Mouse (Mus musculus) midbrain, embryonic 16.5 days (tissue): ENCODE measurements around the gene Usp13. TPM values are rescaled to one million over a fixed set of nuclear protein-coding genes. Genes with fewer than 3 reads are reported as not detected.

Experiments
- ATAC-seq: fragments of 200-750 bp; cut with Nextera tagmentation; 2 replicates; pipeline ENCODE4 v1.8.0; 2017; ENCODE audit warnings: moderate TSS enrichment
- H3K27ac ChIP-seq: fragments of 300-500 bp; sonication (generic); 2 replicates; pipeline ENCODE4 v1.5.1; 2014; ENCODE audit warnings: mild to moderate bottlenecking, low read length, mixed read lengths
- H3K27me3 ChIP-seq: fragments of 300-500 bp; sonication (generic); 2 replicates; pipeline ENCODE4 v1.6.1; 2014; ENCODE audit warnings: low read depth, low read length, mixed read lengths; ENCODE audit not compliant: control insufficient read depth, insufficient read depth
- H3K36me3 ChIP-seq: fragments of 300-500 bp; sonication (generic); 2 replicates; pipeline ENCODE4 v1.6.1; 2014; ENCODE audit warnings: mild to moderate bottlenecking, low read length, moderate library complexity, mixed read lengths; ENCODE audit not compliant: control insufficient read depth, insufficient read depth
- H3K4me1 ChIP-seq: fragments of 300-500 bp; sonication (generic); 2 replicates; pipeline ENCODE4 v1.6.1; 2014; ENCODE audit warnings: mild to moderate bottlenecking, low read length, mixed read lengths; ENCODE audit not compliant: control insufficient read depth, insufficient read depth
- H3K4me2 ChIP-seq: fragments of 300-500 bp; sonication (generic); 2 replicates; pipeline ENCODE4 v1.6.1; 2014; ENCODE audit warnings: mild to moderate bottlenecking, low read length, mixed read lengths
- H3K4me3 ChIP-seq: fragments of 300-500 bp; sonication (generic); 2 replicates; pipeline ENCODE4 v1.5.1; 2014; ENCODE audit warnings: low read depth, mild to moderate bottlenecking, low read length, moderate library complexity, mixed read lengths
- H3K9ac ChIP-seq: fragments of 300-500 bp; sonication (generic); 2 replicates; pipeline ENCODE4 v1.6.1; 2014; ENCODE audit warnings: low read depth, low read length, mixed read lengths
- H3K9me3 ChIP-seq: fragments of 300-500 bp; sonication (generic); replicated peaks from 2 replicates; pipeline ENCODE4 v1.6.1; 2014; ENCODE audit warnings: mild to moderate bottlenecking, low read length, mixed read lengths; ENCODE audit not compliant: control insufficient read depth, poor library complexity, severe bottlenecking
- WGBS: fragments of 180-500 bp; shearing (Covaris S2); extraction: QIAGEN DNeasy Blood & Tissue Kit; methylation state at CpG from one replicate; pipeline ENCODE4 v1.1.7; 2014; 5-methylcytosine and 5-hydroxymethylcytosine counted together
- polyA plus RNA-seq: library from polyadenylated mRNA; unstranded; fragments of >200 nt; fragmentation: Nextera tagmentation; extraction: Ambion mirVana; gene quantifications from 2 replicates; pipeline ENCODE4 v1.2.1, GENCODE M21; 2015

Gene Usp13
- polyA plus RNA-seq, 1 experiment from 2014 or later, result 21.0 TPM

GRCm38 (mm10) chr3:32908400-32908799 lies 91.1 kb downstream of the Usp13 start:
- Histone ChIP-seq H3K4me2 (no peak overlapping the region), H3K4me3 (no peak overlapping the region), H3K27ac (no peak overlapping the region), H3K4me1 (peaks cover 4% of the 10 kb centered on the region), H3K27me3 (no peaks in the 10 kb centered on the region), H3K9me3 (no peaks in the 10 kb centered on the region), H3K36me3 (no peaks in the 10 kb centered on the region), H3K9ac (no peak overlapping the region)
- 91% methylated on average over 3 of the region's 3 CpGs for WGBS
- no peak for ATAC-seq

DNA sequence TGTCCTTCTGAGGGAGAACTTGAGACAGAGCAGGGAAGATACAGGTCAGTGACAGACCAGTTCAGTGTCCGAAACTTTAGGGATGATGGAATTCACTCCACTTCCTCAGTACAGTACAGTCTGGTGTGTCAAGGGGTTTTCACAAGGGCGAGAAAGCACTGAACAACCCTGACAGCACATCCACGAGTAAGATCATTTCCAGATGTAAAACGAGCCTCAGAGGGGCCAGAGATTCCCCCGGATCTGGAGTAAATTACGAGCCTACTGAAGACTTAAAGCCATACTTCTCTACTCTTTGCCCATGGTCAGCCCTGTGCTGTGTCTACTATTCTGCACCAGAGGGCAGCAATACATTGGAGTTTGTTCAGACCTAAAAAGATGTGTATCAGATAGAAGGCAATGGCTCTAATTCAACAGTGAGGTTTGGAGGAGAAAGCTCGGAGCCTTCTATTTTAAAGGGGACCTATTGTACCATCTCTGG lies 92.8 kb downstream of the Usp13 start:
- WGBS, result 71% methylated on average over 7 of the region's 7 CpGs
- Histone ChIP-seq H3K4me1 (peaks cover 4% of the 10 kb centered on the region), H3K36me3 (peaks cover 13% of the 10 kb centered on the region), H3K4me2 (no peak overlapping the region), H3K27ac (no peak overlapping the region), H3K9me3 (no peaks in the 10 kb centered on the region), H3K9ac (0 out of 2 replicates have a peak overlapping the region, but pooled peaks have one; percentile 30), H3K27me3 (no peaks in the 10 kb centered on the region), H3K4me3 (no peak overlapping the region)
- ATAC-seq, result peak; percentile 87

GRCm38 (mm10) chr3:32924168-32924567 lies 106.8 kb downstream of the Usp13 start:
- no peaks in the 10 kb centered on the region for H3K27me3 ChIP-seq
- no peak for ATAC-seq
- no peak overlapping the region for H3K4me2 ChIP-seq
- no peak overlapping the region for H3K9ac ChIP-seq
- H3K27ac ChIP-seq, result no peak overlapping the region
- peaks cover 39% of the 10 kb centered on the region for H3K36me3 ChIP-seq
- no peaks in the 10 kb centered on the region for H3K9me3 ChIP-seq
- H3K4me1 ChIP-seq, result no peaks in the 10 kb centered on the region
- no peak overlapping the region for H3K4me3 ChIP-seq
- WGBS, result 88% methylated on average over 6 of the region's 6 CpGs

GRCm38 (mm10) chr3:32939802-32940501 lies 122.6 kb downstream of the Usp13 start:
- WGBS, result 87% methylated on average over 8 of the region's 8 CpGs
- Histone ChIP-seq H3K4me2 (no peak overlapping the region), H3K9me3 (no peaks in the 10 kb centered on the region), H3K9ac (no peak overlapping the region), H3K27me3 (no peaks in the 10 kb centered on the region), H3K4me1 (no peaks in the 10 kb centered on the region), H3K36me3 (no peaks in the 10 kb centered on the region), H3K27ac (no peak overlapping the region), H3K4me3 (no peak overlapping the region)
- no peak for ATAC-seq

DNA sequence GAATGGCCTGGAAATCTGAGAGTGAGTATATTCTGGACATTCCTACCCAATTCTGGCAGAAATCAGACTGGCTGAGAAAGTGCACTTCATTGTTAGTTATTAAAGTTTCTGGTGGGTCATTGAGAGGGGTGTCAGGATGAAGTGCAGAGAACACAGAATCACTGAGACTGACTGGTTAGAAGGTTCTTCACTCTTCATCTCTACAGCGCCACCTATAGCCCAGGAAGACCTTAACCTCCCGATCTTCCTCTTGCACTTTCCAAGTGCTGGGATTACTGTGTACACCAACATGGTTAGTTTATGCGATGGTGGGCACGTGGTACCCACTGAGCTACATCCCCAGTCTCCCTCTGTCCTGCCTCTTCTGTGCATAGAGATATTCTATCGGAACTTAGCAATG lies 130.1 kb downstream of the Usp13 start:
- no peaks in the 10 kb centered on the region for H3K36me3 ChIP-seq
- H3K27me3 ChIP-seq, result no peaks in the 10 kb centered on the region

GRCm38 (mm10) chr3:32951382-32951781 lies 134.0 kb downstream of the Usp13 start:
- no peak overlapping the region for H3K27ac ChIP-seq
- H3K27me3 ChIP-seq, result no peaks in the 10 kb centered on the region
- no peaks in the 10 kb centered on the region; the same call in 1 of the 2 replicates for H3K9me3 ChIP-seq
- no peaks in the 10 kb centered on the region; the same call in 1 of the 2 replicates for H3K36me3 ChIP-seq
- no peaks in the 10 kb centered on the region for H3K4me1 ChIP-seq
- H3K4me2 ChIP-seq, result no peak overlapping the region
- H3K9ac ChIP-seq, result no peak overlapping the region
- no peak overlapping the region for H3K4me3 ChIP-seq
- peak; percentile 32; the same call in 1 of the 2 replicates for ATAC-seq
- WGBS, result 12% methylated on average over 1 of the region's 1 CpGs

More for the DNA sequence above, 130.1 kb downstream of the Usp13 start:
- Histone ChIP-seq H3K27ac (no peak overlapping the region), H3K4me2 (no peak overlapping the region), H3K9ac (no peak overlapping the region), H3K4me3 (no peak overlapping the region), H3K4me1 (no peaks in the 10 kb centered on the region), H3K9me3 (no peaks in the 10 kb centered on the region; the same call in 1 of the 2 replicates)
- 85% methylated on average over 5 of the region's 5 CpGs for WGBS
- no peak for ATAC-seq

GRCm38 (mm10) chr3:32961494-32961893 lies 144.1 kb downstream of the Usp13 start:
- Histone ChIP-seq H3K27me3 (no peaks in the 10 kb centered on the region), H3K4me2 (no peak overlapping the region), H3K27ac (no peak overlapping the region), H3K4me1 (no peaks in the 10 kb centered on the region), H3K36me3 (no peaks in the 10 kb centered on the region), H3K9me3 (no peaks in the 10 kb centered on the region), H3K4me3 (no peak overlapping the region), H3K9ac (no peak overlapping the region)
- WGBS, result 67% methylated on average over 3 of the region's 3 CpGs
- 0 out of 2 replicates have a peak, but pooled peaks have one; percentile 42 for ATAC-seq

DNA sequence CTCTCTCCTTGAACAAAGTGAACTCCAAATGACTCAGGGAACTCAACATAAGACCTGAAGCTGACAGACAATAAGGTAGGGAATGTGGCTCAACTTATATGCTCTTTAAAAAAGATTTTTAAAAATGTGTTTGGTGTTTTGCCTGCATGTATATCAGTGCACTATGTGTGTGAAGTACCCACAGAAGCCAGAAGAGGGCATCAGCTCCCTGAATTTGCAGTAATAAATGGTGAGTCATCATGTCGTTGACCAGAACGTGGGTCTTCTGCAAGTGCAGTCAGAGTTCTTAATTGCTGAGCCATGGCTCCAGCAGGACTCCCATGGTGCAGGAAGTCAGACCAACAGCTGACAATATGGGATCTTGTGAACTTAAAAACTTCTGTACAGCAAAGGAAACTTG lies 148.2 kb downstream of the Usp13 start:
- 3% methylated on average over 2 of the region's 2 CpGs for WGBS
- Histone ChIP-seq H3K9ac (no peak overlapping the region), H3K9me3 (no peaks in the 10 kb centered on the region), H3K27ac (no peak overlapping the region), H3K4me1 (no peaks in the 10 kb centered on the region), H3K4me3 (no peak overlapping the region), H3K36me3 (no peaks in the 10 kb centered on the region), H3K4me2 (no peak overlapping the region), H3K27me3 (no peaks in the 10 kb centered on the region)
- ATAC-seq, result no peak

- Histone ChIP-seq H3K27me3 (no peaks in the 10 kb centered on the region), H3K9me3 (no peaks in the 10 kb centered on the region), H3K4me1 (no peaks in the 10 kb centered on the region), H3K36me3 (no peaks in the 10 kb centered on the region), H3K27ac (no peak overlapping the region), H3K9ac (no peak overlapping the region), H3K4me2 (no peak overlapping the region), H3K4me3 (no peak overlapping the region)
- WGBS, result 88% methylated on average over 1 of the region's 1 CpGs
- no peak for ATAC-seq
These were observed 151.5 kb downstream of the Usp13 start for GRCm38 (mm10) chr3:32968671-32969425.
